Mouse (Mus musculus) embryonic facial prominence, embryonic 11.5 days (tissue): ENCODE measurements around the gene Myl12a. TPM values are rescaled to one million over a fixed set of nuclear protein-coding genes. Genes with fewer than 3 reads are reported as not detected.
A peak's percentile ranks its signal among the peaks of the same experiment; 100 is the strongest.
"Not testable (repeated sequence)": the region's sequence is repeated elsewhere in the genome, so short reads cannot be mapped to it uniquely, and the experiment has no call there.

Source experiments
- ATAC-seq: fragments of 200-750 bp; cut with Nextera tagmentation; replicated peaks from 2 replicates; pipeline ENCODE4 v1.8.0; 2017; ENCODE audit warnings: low read depth; ENCODE audit not compliant: insufficient number of reproducible peaks, low FRiP score, low TSS enrichment
- DNase-seq: peaks from one replicate; pipeline ENCODE4 v3.0.0-alpha.2; 2015; ENCODE audit warnings: low spot score
- H3K27ac ChIP-seq: fragments of 300-500 bp; sonication (generic); replicated peaks from 2 replicates; pipeline ENCODE4 v1.5.1; 2014; ENCODE audit warnings: mild to moderate bottlenecking, low read depth, low read length, control low read depth
- H3K27me3 ChIP-seq: fragments of 300-500 bp; sonication (generic); 2 replicates; pipeline ENCODE4 v1.6.1; 2014; ENCODE audit warnings: mild to moderate bottlenecking, low read length, moderate library complexity, mixed read lengths; ENCODE audit not compliant: control insufficient read depth, insufficient read depth
- H3K36me3 ChIP-seq: fragments of 300-500 bp; sonication (generic); replicated peaks from 2 replicates; pipeline ENCODE4 v1.6.1; 2014; ENCODE audit warnings: low read depth, mild to moderate bottlenecking, low read length, moderate library complexity, mixed read lengths; ENCODE audit not compliant: control insufficient read depth, insufficient read depth
- H3K4me1 ChIP-seq: fragments of 300-500 bp; sonication (generic); 2 replicates; pipeline ENCODE4 v1.6.1; 2014; ENCODE audit warnings: low read length, mixed read lengths; ENCODE audit not compliant: control insufficient read depth, insufficient read depth
- H3K4me2 ChIP-seq: fragments of 300-500 bp; sonication (generic); 2 replicates; pipeline ENCODE4 v1.6.1; 2014; ENCODE audit warnings: low read depth, mild to moderate bottlenecking, control low read depth, low read length, moderate library complexity
- H3K4me3 ChIP-seq: fragments of 300-500 bp; sonication (generic); 2 replicates; pipeline ENCODE4 v1.5.1; 2014; ENCODE audit warnings: low read depth, low read length, control low read depth
- H3K9ac ChIP-seq: fragments of 300-500 bp; sonication (generic); replicated peaks from 2 replicates; pipeline ENCODE4 v1.6.1; 2014; ENCODE audit warnings: mild to moderate bottlenecking, control low read depth, low read length
- H3K9me3 ChIP-seq: fragments of 300-500 bp; sonication (generic); replicated peaks from 2 replicates; pipeline ENCODE4 v1.6.1; 2016; ENCODE audit warnings: mild to moderate bottlenecking, low read length, inconsistent platforms, mixed read lengths; ENCODE audit not compliant: control insufficient read depth
- WGBS: fragments of 180-500 bp; shearing (Covaris S2); extraction: QIAGEN DNeasy Blood & Tissue Kit; methylation state at CpG from one replicate; pipeline ENCODE4 v1.1.7; 2014; 5-methylcytosine and 5-hydroxymethylcytosine counted together
- polyA plus RNA-seq: library from polyadenylated mRNA; unstranded; fragments of >200 nt; fragmentation: Nextera tagmentation; extraction: Ambion mirVana; gene quantifications from 2 replicates; pipeline ENCODE4 v1.2.1, GENCODE M21; 2014

Myl12a gene
- polyA plus RNA-seq, 1 experiment from 2014 or later = 613 TPM

DNA sequence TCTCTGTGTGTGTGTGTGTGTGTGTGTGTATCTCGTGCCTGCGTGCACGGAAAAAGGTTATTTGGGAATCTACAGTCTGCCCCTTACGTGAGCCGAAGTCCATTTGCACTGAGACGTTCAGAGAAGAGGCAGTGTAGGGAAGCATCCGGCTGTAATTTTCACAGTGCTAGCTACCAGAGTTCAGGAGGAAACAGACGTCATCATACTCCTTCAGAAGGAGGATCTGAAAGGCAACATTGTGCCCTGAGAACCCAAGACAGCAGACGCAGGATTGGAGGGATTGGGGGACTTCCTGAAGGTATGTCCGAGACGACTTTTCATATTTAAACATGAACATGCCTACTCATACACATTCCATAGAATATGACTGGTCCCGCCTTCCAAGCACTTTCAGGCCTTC, 35.0 kb downstream of the Myl12a start:
- DNase-seq = no peak
- no peak overlapping the region for H3K4me2 ChIP-seq
- WGBS = 44% methylated on average over 12 of the region's 12 CpGs
- H3K4me1 ChIP-seq = no peaks in the 10 kb centered on the region
- no peak overlapping the region for H3K27ac ChIP-seq
- no peak for ATAC-seq
- H3K9ac ChIP-seq = no peak overlapping the region
- no peaks in the 10 kb centered on the region for H3K9me3 ChIP-seq
- H3K27me3 ChIP-seq = no peaks in the 10 kb centered on the region
- no peak overlapping the region for H3K4me3 ChIP-seq
- no peaks in the 10 kb centered on the region for H3K36me3 ChIP-seq

DNA sequence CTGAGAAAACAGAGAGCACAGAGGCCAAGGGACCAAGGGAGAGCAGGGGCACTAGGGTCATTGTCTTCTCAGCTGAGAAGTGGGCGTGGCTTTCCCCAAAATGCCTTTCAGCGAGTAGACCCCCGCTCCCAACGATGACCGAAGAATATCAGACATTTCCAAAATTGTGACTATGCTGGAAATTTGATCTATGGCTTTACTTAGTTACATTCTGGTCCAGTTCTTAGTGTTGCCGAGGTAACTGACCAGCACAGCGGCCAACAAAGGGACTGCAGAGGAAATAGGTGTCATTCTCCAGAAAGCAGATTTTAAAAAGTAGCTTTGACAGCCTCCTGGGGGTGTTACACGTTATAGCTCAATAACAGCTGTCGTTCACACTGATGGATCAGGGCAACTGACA, 35.5 kb downstream of the Myl12a start:
- Histone ChIP-seq H3K27me3 (no peaks in the 10 kb centered on the region), H3K4me1 (no peaks in the 10 kb centered on the region), H3K4me2 (no peak overlapping the region), H3K4me3 (no peak overlapping the region), H3K36me3 (no peaks in the 10 kb centered on the region), H3K9me3 (no peaks in the 10 kb centered on the region), H3K9ac (no peak overlapping the region), H3K27ac (no peak overlapping the region)
- ATAC-seq (no peak), DNase-seq (peak; percentile 17)
- WGBS = 33% methylated on average over 9 of the region's 9 CpGs

DNA sequence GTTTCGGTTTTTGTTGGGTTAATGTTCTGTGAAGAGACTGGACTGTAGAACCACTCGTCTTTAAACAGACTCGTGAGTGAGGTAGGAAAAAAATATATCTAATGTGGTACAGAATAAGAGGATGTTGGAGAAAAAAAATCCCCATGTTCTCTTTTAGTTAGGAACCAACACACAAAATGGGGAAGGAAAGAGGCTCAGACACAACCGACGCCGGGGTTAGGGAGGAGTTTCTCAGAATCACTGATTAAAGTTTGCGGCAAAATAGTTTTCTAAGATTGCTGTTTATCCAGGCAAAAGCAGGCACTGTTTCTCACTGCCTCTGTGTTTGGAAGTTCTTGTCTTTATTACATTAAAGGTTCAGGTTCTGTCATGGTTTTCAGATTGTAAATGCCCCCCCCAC, 36.6 kb downstream of the Myl12a start:
- Histone ChIP-seq H3K27ac (no peak overlapping the region), H3K4me3 (no peak overlapping the region), H3K4me1 (no peaks in the 10 kb centered on the region), H3K4me2 (no peak overlapping the region), H3K36me3 (no peaks in the 10 kb centered on the region), H3K9me3 (no peaks in the 10 kb centered on the region), H3K27me3 (no peaks in the 10 kb centered on the region), H3K9ac (no peak overlapping the region)
- WGBS = 96% methylated on average over 7 of the region's 7 CpGs
- ATAC-seq (no peak), DNase-seq (no peak)

DNA sequence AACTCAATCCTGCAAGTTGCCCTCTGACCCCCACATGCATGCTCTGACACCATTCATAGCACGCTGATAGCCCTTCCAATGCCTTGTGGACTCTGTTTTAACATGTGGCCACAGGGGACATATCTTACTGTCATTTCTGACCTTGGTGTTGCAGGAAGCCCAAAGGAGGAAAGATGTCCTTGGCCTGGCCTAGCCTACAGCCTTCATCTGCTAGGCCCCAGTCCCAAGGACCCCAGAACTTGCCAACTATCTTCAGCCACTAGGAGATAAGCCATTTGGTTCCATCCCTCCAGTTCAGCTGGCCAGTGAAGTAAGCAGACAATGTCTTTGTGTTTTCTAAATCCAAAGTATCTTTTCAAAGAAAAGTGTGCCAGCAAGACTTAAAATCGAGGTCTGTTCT, 37.4 kb downstream of the Myl12a start:
- H3K9ac ChIP-seq = no peak overlapping the region
- H3K36me3 ChIP-seq = no peaks in the 10 kb centered on the region
- H3K4me1 ChIP-seq = no peaks in the 10 kb centered on the region
- no peak overlapping the region for H3K27ac ChIP-seq
- ATAC-seq = no peak
- 81% methylated on average over 2 of the region's 2 CpGs for WGBS
- H3K4me3 ChIP-seq = no peak overlapping the region
- no peak for DNase-seq
- no peak overlapping the region for H3K4me2 ChIP-seq
- no peaks in the 10 kb centered on the region for H3K9me3 ChIP-seq
- no peaks in the 10 kb centered on the region for H3K27me3 ChIP-seq

DNA sequence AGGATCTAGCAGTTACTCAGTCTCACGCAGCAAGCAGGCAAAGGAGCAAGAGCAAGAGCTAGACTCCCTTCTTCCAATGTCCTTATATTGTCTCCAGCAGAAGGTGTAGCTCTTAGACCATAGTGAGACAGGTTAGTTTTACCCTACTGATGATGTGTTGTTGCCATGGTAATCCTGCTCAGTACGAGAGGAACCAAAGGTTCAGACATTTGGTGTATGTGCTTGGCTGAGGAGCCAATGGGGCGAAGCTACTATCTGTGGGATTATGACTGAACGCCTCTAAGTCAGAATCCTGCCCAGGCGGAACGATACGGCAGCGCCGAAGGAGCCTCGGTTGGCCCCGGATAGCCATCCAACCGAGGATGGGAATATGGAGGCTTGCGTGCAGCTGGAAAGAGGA, 39.1 kb downstream of the Myl12a start:
- 84% methylated on average over 13 of the region's 13 CpGs for WGBS
- H3K4me1 ChIP-seq, H3K9me3 ChIP-seq, H3K4me2 ChIP-seq, H3K36me3 ChIP-seq, H3K27ac ChIP-seq, H3K4me3 ChIP-seq, H3K9ac ChIP-seq, H3K27me3 ChIP-seq: not testable (repeated sequence)
- ATAC-seq (peak; percentile 100), DNase-seq (peak; percentile 37)

DNA sequence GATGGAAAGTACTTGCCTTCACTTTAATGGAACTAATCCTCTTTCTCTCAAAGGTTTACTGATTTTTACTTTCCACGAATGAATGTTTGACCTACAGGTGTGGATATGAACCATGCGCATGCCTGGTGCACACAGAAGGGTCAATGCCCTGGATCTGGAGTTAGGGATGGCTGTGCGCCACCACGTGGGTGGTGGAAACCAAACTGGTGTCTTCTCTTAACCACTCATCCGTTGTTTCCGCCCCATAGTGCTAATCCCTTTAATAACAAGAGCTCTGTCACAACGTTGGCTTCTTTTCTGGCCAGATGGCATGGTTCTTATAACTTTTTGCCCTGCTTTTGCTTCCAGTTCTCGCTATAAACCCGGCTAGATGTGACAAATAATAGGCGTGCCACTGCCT, 51.4 kb downstream of the Myl12a start:
- DNase-seq = no peak
- Histone ChIP-seq H3K9me3 (no peaks in the 10 kb centered on the region), H3K4me2 (no peak overlapping the region), H3K4me3 (no peak overlapping the region), H3K27me3 (no peaks in the 10 kb centered on the region), H3K27ac (no peak overlapping the region), H3K9ac (no peak overlapping the region), H3K4me1 (no peaks in the 10 kb centered on the region), H3K36me3 (no peaks in the 10 kb centered on the region)
- ATAC-seq = no peak
- 83% methylated on average over 10 of the region's 10 CpGs for WGBS

DNA sequence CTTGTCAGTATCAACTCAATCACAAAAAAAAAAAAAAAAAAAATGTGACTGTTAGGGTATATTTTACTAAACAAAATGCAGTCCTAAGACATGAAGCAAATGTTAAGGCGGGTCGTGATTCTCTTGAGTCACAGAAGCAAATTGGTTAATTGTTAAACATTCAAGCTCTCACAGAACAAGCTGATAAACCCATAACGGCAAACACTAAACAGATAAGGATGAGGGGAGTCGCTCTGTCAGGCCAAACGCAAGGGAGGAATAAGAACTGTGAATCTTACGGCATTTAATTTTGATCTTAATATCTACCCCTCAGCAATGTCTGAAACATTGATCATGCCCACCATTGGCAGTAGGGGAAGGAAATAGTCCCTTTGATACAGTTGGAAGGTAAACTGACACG, 53.5 kb downstream of the Myl12a start:
- Histone ChIP-seq H3K36me3 (no peaks in the 10 kb centered on the region), H3K27me3 (no peaks in the 10 kb centered on the region), H3K9me3 (no peaks in the 10 kb centered on the region), H3K4me3 (no peak overlapping the region), H3K4me2 (no peak overlapping the region), H3K4me1 (no peaks in the 10 kb centered on the region), H3K27ac (no peak overlapping the region), H3K9ac (no peak overlapping the region)
- ATAC-seq (no peak), DNase-seq (no peak)
- WGBS = 84% methylated on average over 7 of the region's 7 CpGs

DNA sequence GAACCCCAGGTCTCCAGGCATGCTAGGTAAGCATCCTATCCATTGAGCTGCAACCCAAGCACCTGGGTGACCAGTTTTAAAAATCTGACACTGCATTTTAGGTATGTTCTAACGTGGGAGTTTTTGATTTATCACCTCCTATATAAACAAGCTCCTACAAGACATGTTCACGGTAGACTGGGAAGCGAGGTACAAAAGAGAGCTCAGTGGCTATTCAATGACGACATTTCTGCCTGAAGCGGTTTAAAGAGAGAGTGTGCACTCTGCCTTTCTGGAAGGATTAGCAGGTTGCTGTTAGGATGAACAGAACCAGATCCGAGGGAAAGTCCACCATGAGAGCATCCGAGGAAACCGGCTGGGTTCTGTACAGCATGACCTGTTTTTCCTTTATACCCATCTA, 54.0 kb downstream of the Myl12a start:
- DNase-seq (no peak), ATAC-seq (no peak)
- no peaks in the 10 kb centered on the region for H3K36me3 ChIP-seq
- 82% methylated on average over 8 of the region's 8 CpGs for WGBS
- H3K4me1 ChIP-seq = no peaks in the 10 kb centered on the region
- no peak overlapping the region for H3K27ac ChIP-seq
- H3K27me3 ChIP-seq = no peaks in the 10 kb centered on the region
- H3K9ac ChIP-seq = no peak overlapping the region
- no peak overlapping the region for H3K4me2 ChIP-seq
- H3K9me3 ChIP-seq = no peaks in the 10 kb centered on the region
- H3K4me3 ChIP-seq = no peak overlapping the region

DNA sequence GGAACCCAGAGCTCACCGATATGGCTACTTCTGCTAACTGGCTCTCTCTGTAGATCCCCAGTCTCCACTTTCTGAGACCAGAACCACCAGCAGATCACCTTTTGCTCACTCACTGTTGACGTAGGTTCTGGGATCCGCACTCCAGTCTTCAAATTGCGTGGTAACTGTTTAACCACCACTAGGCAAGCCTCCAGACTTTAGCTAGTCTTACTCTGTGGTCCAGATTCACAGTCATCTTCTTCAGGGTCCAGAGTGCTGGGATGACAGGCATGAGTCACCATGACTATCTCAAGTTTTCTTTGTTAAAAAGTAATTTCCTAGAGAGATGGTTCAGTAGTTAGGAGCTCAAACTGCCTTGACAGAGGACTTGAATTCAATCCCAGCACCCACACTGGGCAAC, 58.9 kb downstream of the Myl12a start:
- Histone ChIP-seq H3K27ac (no peak overlapping the region), H3K36me3 (no peaks in the 10 kb centered on the region), H3K4me3 (no peak overlapping the region), H3K9ac (no peak overlapping the region), H3K4me2 (no peak overlapping the region), H3K4me1 (no peaks in the 10 kb centered on the region), H3K27me3 (no peaks in the 10 kb centered on the region), H3K9me3 (no peaks in the 10 kb centered on the region)
- DNase-seq = no peak
- 90% methylated on average over 4 of the region's 4 CpGs for WGBS
- ATAC-seq = no peak
